Mouse (Mus musculus): ENCODE results near the gene Tbc1d8. TPM values are rescaled to one million over a fixed set of nuclear protein-coding genes. Genes with fewer than 3 reads are reported as not detected.

The Tbc1d8 gene
- polyA plus RNA-seq, 2 experiments, result 2.5 to 3.1 TPM

GRCm38 (mm10) chr1:39374231-39374809, 104.2 kb downstream of the Tbc1d8 start:
- 72% methylated on average over 5 of the region's 5 CpGs for WGBS (ENCODE audit: insufficient replicate concordance)
- DNase-seq (ENCODE audit: low read depth in 3 of 3, low spot score in 3 of 3) (no peak), ATAC-seq (ENCODE audit: insufficient read depth) (no peak; the same call in 1 of the 2 replicates)
- H3K4me1 ChIP-seq (replicated peaks; ENCODE audit: control insufficient read depth in 2 of 2, insufficient read depth in 2 of 2, low read length in 1 of 2), result peaks cover 4 to 12% of the 10 kb centered on the region in 2 experiments
- TF ChIP-seq CTCF (IDR thresholded peaks at IDR 0.05; ENCODE audit: low read depth) (no peak), EP300 (IDR thresholded peaks at IDR 0.05; ENCODE audit: low read depth) (no peak)
- peaks cover 42% of the 10 kb centered on the region for H3K36me3 ChIP-seq (replicated peaks; ENCODE audit: control insufficient read depth, insufficient read depth, low read depth)
- H3K9me3 ChIP-seq (ENCODE audit: control insufficient read depth, low read length), result no peaks in the 10 kb centered on the region
- H3K4me2 ChIP-seq (ENCODE audit: low read depth), result no peak overlapping the region
- no peak overlapping the region for H3K9ac ChIP-seq (replicated peaks)
- H3K4me3 ChIP-seq (ENCODE audit: insufficient read depth in 1 of 2, low read depth in 2 of 2, low read length in 2 of 2), result no peak overlapping the region
- no peaks in the 10 kb centered on the region for H3K27me3 ChIP-seq (ENCODE audit: control insufficient read depth, insufficient read depth, low read length)
- H3K27ac ChIP-seq, result no peak overlapping the region

- DNase-seq (ENCODE audit: low read depth in 3 of 3, low spot score in 3 of 3) (no peak), ATAC-seq (ENCODE audit: insufficient read depth) (no peak)
- Histone ChIP-seq H3K27me3 (ENCODE audit: control insufficient read depth, insufficient read depth, low read length) (no peaks in the 10 kb centered on the region), H3K27ac (no peak overlapping the region), H3K4me1 (replicated peaks; ENCODE audit: control insufficient read depth in 2 of 2, insufficient read depth in 2 of 2, low read length in 1 of 2) (peaks cover 6 to 15% of the 10 kb centered on the region in 2 experiments), H3K4me2 (ENCODE audit: low read depth) (no peak overlapping the region), H3K4me3 (ENCODE audit: insufficient read depth in 1 of 2, low read depth in 2 of 2, low read length in 2 of 2) (no peak overlapping the region), H3K36me3 (replicated peaks; ENCODE audit: control insufficient read depth, insufficient read depth, low read depth) (peaks cover 47% of the 10 kb centered on the region), H3K9me3 (ENCODE audit: control insufficient read depth, low read length) (no peaks in the 10 kb centered on the region), H3K9ac (replicated peaks) (no peak overlapping the region)
- TF ChIP-seq CTCF (IDR thresholded peaks at IDR 0.05; ENCODE audit: low read depth), result no peak
- TF ChIP-seq EP300 (IDR thresholded peaks at IDR 0.05; ENCODE audit: low read depth), result no peak
- WGBS (ENCODE audit: insufficient replicate concordance), result 62% methylated on average over 4 of the region's 4 CpGs
Measured at GRCm38 (mm10) chr1:39373378-39373777, 105.2 kb downstream of the Tbc1d8 start.

GRCm38 (mm10) chr1:39372220-39372843, 106.2 kb downstream of the Tbc1d8 start:
- TF ChIP-seq CTCF (IDR thresholded peaks at IDR 0.05; ENCODE audit: low read depth), result no peak
- TF ChIP-seq EP300 (IDR thresholded peaks at IDR 0.05; ENCODE audit: low read depth), result no peak
- H3K36me3 ChIP-seq (replicated peaks; ENCODE audit: control insufficient read depth, insufficient read depth, low read depth), result peaks cover 47% of the 10 kb centered on the region
- H3K27ac ChIP-seq, result no peak overlapping the region

GRCm38 (mm10) chr1:39370431-39370830, 108.1 kb downstream of the Tbc1d8 start:
- H3K4me2 ChIP-seq (ENCODE audit: low read depth), result peak overlapping the region; percentile 89
- TF ChIP-seq EP300 (IDR thresholded peaks at IDR 0.05; ENCODE audit: low read depth) (no peak), CTCF (IDR thresholded peaks at IDR 0.05; ENCODE audit: low read depth) (no peak)
- DNase-seq (ENCODE audit: low read depth in 3 of 3, low spot score in 3 of 3), result no peak
- 35% methylated on average over 6 of the region's 6 CpGs for WGBS (ENCODE audit: insufficient replicate concordance)
- no peak for ATAC-seq (ENCODE audit: insufficient read depth)
- H3K9me3 ChIP-seq (ENCODE audit: control insufficient read depth, low read length), result no peaks in the 10 kb centered on the region
- H3K9ac ChIP-seq (replicated peaks), result no peak overlapping the region; the same call in 1 of the 2 replicates
- H3K27ac ChIP-seq, result no peak overlapping the region; the same call in 1 of the 2 replicates
- peak overlapping the region in 1 of 2 experiments; percentile 96; a peak in 1 of 4 replicates for H3K4me3 ChIP-seq (ENCODE audit: insufficient read depth in 1 of 2, low read depth in 2 of 2, low read length in 2 of 2)
- H3K27me3 ChIP-seq (ENCODE audit: control insufficient read depth, insufficient read depth, low read length), result no peaks in the 10 kb centered on the region
- peaks cover 8 to 21% of the 10 kb centered on the region in 2 experiments for H3K4me1 ChIP-seq (replicated peaks; ENCODE audit: control insufficient read depth in 2 of 2, insufficient read depth in 2 of 2, low read length in 1 of 2)
- peaks cover 47% of the 10 kb centered on the region for H3K36me3 ChIP-seq (replicated peaks; ENCODE audit: control insufficient read depth, insufficient read depth, low read depth)

More at GRCm38 (mm10) chr1:39372220-39372843, 106.2 kb downstream of the Tbc1d8 start:
- DNase-seq (ENCODE audit: low read depth in 3 of 3, low spot score in 3 of 3), result no peak
- Histone ChIP-seq H3K4me3 (ENCODE audit: insufficient read depth in 1 of 2, low read depth in 2 of 2, low read length in 2 of 2) (no peak overlapping the region), H3K9ac (replicated peaks) (no peak overlapping the region), H3K4me1 (replicated peaks; ENCODE audit: control insufficient read depth in 2 of 2, insufficient read depth in 2 of 2, low read length in 1 of 2) (peaks cover 7 to 16% of the 10 kb centered on the region in 2 experiments), H3K9me3 (ENCODE audit: control insufficient read depth, low read length) (no peaks in the 10 kb centered on the region), H3K4me2 (ENCODE audit: low read depth) (no peak overlapping the region), H3K27me3 (ENCODE audit: control insufficient read depth, insufficient read depth, low read length) (no peaks in the 10 kb centered on the region)
- no peak for ATAC-seq (ENCODE audit: insufficient read depth)
- WGBS (ENCODE audit: insufficient replicate concordance), result 61% methylated on average over 8 of the region's 8 CpGs

- peak overlapping the region; percentile 89 for H3K4me2 ChIP-seq (ENCODE audit: low read depth)
- DNase-seq (ENCODE audit: low read depth in 3 of 3, low spot score in 3 of 3) (no peak), ATAC-seq (ENCODE audit: insufficient read depth) (peak; percentile 26)
- WGBS (ENCODE audit: insufficient replicate concordance), result under 1% methylated on average over 34 of the region's 34 CpGs
- H3K27me3 ChIP-seq (ENCODE audit: control insufficient read depth, insufficient read depth, low read length), result no peaks in the 10 kb centered on the region
- TF ChIP-seq CTCF (IDR thresholded peaks at IDR 0.05; ENCODE audit: low read depth) (no peak), EP300 (IDR thresholded peaks at IDR 0.05; ENCODE audit: low read depth) (no peak)
- peak overlapping the region; percentile 98 for H3K9ac ChIP-seq (replicated peaks)
- H3K4me1 ChIP-seq (replicated peaks; ENCODE audit: control insufficient read depth in 2 of 2, insufficient read depth in 2 of 2, low read length in 1 of 2), result peaks cover 8 to 21% of the 10 kb centered on the region in 2 experiments
- peak overlapping the region; percentile 96 for H3K4me3 ChIP-seq (ENCODE audit: insufficient read depth in 1 of 2, low read depth in 2 of 2, low read length in 2 of 2)
- peaks cover 44% of the 10 kb centered on the region for H3K36me3 ChIP-seq (replicated peaks; ENCODE audit: control insufficient read depth, insufficient read depth, low read depth)
- H3K9me3 ChIP-seq (ENCODE audit: control insufficient read depth, low read length), result no peaks in the 10 kb centered on the region
- peak overlapping the region; percentile 70 for H3K27ac ChIP-seq
Measured at GRCm38 (mm10) chr1:39368267-39368841, 110.2 kb downstream of the Tbc1d8 start.
